ENCODE assay signal across 8 mouse cellular contexts in genomic region chr9:65562081-65562506, GRCm38 (mm10). TPM values are rescaled to one million over a fixed set of nuclear protein-coding genes. Genes with fewer than 3 reads are reported as not detected.
DNase-seq lines count a peak whose midpoint lies in the region; ATAC-seq and TF ChIP-seq lines count a peak whose summit lies in the region.

No protein-coding gene starts in this region.

- H3K27ac ChIP-seq in intestine, postnatal 0 days (ENCODE audit: low read depth, low read length) = peak overlapping the region; percentile 9; the same call in 1 of the 2 replicates
- H3K27ac ChIP-seq in midbrain, postnatal 0 days (ENCODE audit: low read depth, low read length) = 0 out of 2 replicates have a peak overlapping the region, but pooled peaks have one; percentile 12

- no peaks in the 10 kb centered on the region for H3K9me3 ChIP-seq in intestine, postnatal 0 days (ENCODE audit: control insufficient read depth)
- H3K9me3 ChIP-seq in midbrain, postnatal 0 days (ENCODE audit: low read length) = no peaks in the 10 kb centered on the region

- no peak overlapping the region for H3K4me2 ChIP-seq in intestine, postnatal 0 days (replicated peaks; ENCODE audit: low read depth)
- no peak overlapping the region for H3K4me2 ChIP-seq in midbrain, postnatal 0 days (ENCODE audit: low read depth, low read length, poor library complexity, severe bottlenecking)

- H3K9ac ChIP-seq in intestine, postnatal 0 days (ENCODE audit: low read depth, low read length) = 0 out of 2 replicates have a peak overlapping the region, but pooled peaks have one; percentile 11
- H3K9ac ChIP-seq in midbrain, postnatal 0 days (replicated peaks; ENCODE audit: low read length, poor library complexity, severe bottlenecking) = no peak overlapping the region

- H3K4me1 ChIP-seq in intestine, postnatal 0 days (replicated peaks; ENCODE audit: control insufficient read depth, insufficient read depth, low read length) = peaks cover 8% of the 10 kb centered on the region
- H3K4me1 ChIP-seq in midbrain, postnatal 0 days (ENCODE audit: insufficient read depth, low read length) = no peaks in the 10 kb centered on the region

- peak; percentile 61 to 77 for DNase-seq in adrenal gland, adult (ENCODE audit: inconsistent age in 2 of 2, low spot score in 1 of 2)
- DNase-seq in adrenal gland, postnatal 4 days (ENCODE audit: low spot score in 2 of 2) = no peak
- DNase-seq in cerebellum, postnatal 10 days = peak; percentile 68 to 77
- peak; percentile 61 to 63 for DNase-seq in gastrocnemius, postnatal 36 days
- peak; percentile 50 to 52 for DNase-seq in left cerebral cortex, postnatal 36 days (ENCODE audit: low spot score in 2 of 2)
- peak; percentile 43 for DNase-seq in midbrain, postnatal 0 days (ENCODE audit: low spot score)
- no peak for DNase-seq in T-cell, adult 2 months (ENCODE audit: low spot score)

- intact Hi-C loops in gastrocnemius, postnatal 36 days (cut with DNase I) = no loop called here
- intact Hi-C loops in left cerebral cortex, postnatal 36 days (cut with DNase I) = loop anchor here (2.0 kb wide), 1 partner anchor 15 kb away; no protein-coding TSS in a partner anchor

- H3K36me3 ChIP-seq in intestine, postnatal 0 days (ENCODE audit: control insufficient read depth, insufficient read depth) = peaks cover 19% of the 10 kb centered on the region; the same call in 1 of the 2 replicates
- H3K36me3 ChIP-seq in midbrain, postnatal 0 days (ENCODE audit: insufficient read depth, low read length) = no peaks in the 10 kb centered on the region

- 36% methylated on average over 4 of the region's 4 CpGs for WGBS in intestine, postnatal 0 days
- 33% methylated on average over 4 of the region's 4 CpGs for WGBS in midbrain, postnatal 0 days

- TF ChIP-seq CTCF in intestine, postnatal 0 days (IDR thresholded peaks at IDR 0.05; ENCODE audit: low read depth) = no peak
- TF ChIP-seq CTCF in midbrain, postnatal 0 days (IDR thresholded peaks at IDR 0.05) = no peak

- no peak for ATAC-seq in intestine, postnatal 0 days
- peak; percentile 85 for ATAC-seq in midbrain, postnatal 0 days (ENCODE audit: low FRiP score)

- H3K4me3 ChIP-seq in intestine, postnatal 0 days (ENCODE audit: low read depth, low read length) = no peak overlapping the region
- no peak overlapping the region for H3K4me3 ChIP-seq in midbrain, postnatal 0 days (ENCODE audit: low read depth, low read length)

- no peaks in the 10 kb centered on the region for H3K27me3 ChIP-seq in intestine, postnatal 0 days (replicated peaks; ENCODE audit: control insufficient read depth, insufficient read depth, low read length)
- no peaks in the 10 kb centered on the region for H3K27me3 ChIP-seq in midbrain, postnatal 0 days (ENCODE audit: insufficient read depth, low read length)

RNA-seq across cellular contexts. Expression of gene Plekho2, which starts 17.7 kb away (rescaled TPM):
- total RNA-seq in adrenal gland, postnatal 4 days (2021) = 10 to 100 TPM; 44.7 to 45.4 TPM
- 1 to 10 TPM; 5.2 to 5.9 TPM for total RNA-seq in gastrocnemius, postnatal 36 days (2021)
- polyA plus RNA-seq in intestine, postnatal 0 days (2015; fragmentation: Nextera tagmentation; extraction: Ambion mirVana) = 6.6 and 6.7 TPM in 2 replicates
- total RNA-seq in left cerebral cortex, postnatal 36 days (2021) = 10 to 100 TPM; 13.2 to 17.6 TPM
- total RNA-seq in midbrain, postnatal 0 days (2014; rRNA removed) = 7.5 and 9.0 TPM in 2 replicates
- 3.1 and 3.8 TPM in 2 replicates for polyA plus RNA-seq in midbrain, postnatal 0 days (2015; fragmentation: Nextera tagmentation; extraction: Ambion mirVana)

RNA-seq across cellular contexts. Expression of gene Pif1, which starts 24.9 kb away (rescaled TPM):
- total RNA-seq in adrenal gland, postnatal 4 days (2021) = 1 to 10 TPM; 4.8 to 4.9 TPM
- total RNA-seq in gastrocnemius, postnatal 36 days (2021) = under 1 TPM in 1 of 2 experiments, not detected in 1; 0.92 TPM
- 1.2 and 1.8 TPM in 2 replicates for polyA plus RNA-seq in intestine, postnatal 0 days (2015; fragmentation: Nextera tagmentation; extraction: Ambion mirVana)
- under 1 TPM; 0.39 to 0.50 TPM for total RNA-seq in left cerebral cortex, postnatal 36 days (2021)
- total RNA-seq in midbrain, postnatal 0 days (2014; rRNA removed) = 0.99 and 2.2 TPM in 2 replicates
- 0.33 and 0.77 TPM in 2 replicates for polyA plus RNA-seq in midbrain, postnatal 0 days (2015; fragmentation: Nextera tagmentation; extraction: Ambion mirVana)

RNA-seq across cellular contexts. Expression of gene Ankdd1a, which starts 42.1 kb away (rescaled TPM):
- total RNA-seq in adrenal gland, postnatal 4 days (2021) = 1 to 10 TPM; 1.1 to 1.3 TPM
- not detected for total RNA-seq in gastrocnemius, postnatal 36 days (2021)
- not detected in 2 replicates for polyA plus RNA-seq in intestine, postnatal 0 days (2015; fragmentation: Nextera tagmentation; extraction: Ambion mirVana)
- total RNA-seq in left cerebral cortex, postnatal 36 days (2021) = 1 to 10 TPM; 3.1 to 3.4 TPM
- 5.4 and 5.5 TPM in 2 replicates for total RNA-seq in midbrain, postnatal 0 days (2014; rRNA removed)
- polyA plus RNA-seq in midbrain, postnatal 0 days (2015; fragmentation: Nextera tagmentation; extraction: Ambion mirVana) = 1.4 TPM in 2 replicates

Comparison
In these comparisons a context has a peak if more than half of its experiments do, and no peak if none do; other contexts are left out.
1. DNase-seq: peak in adrenal gland, adult (2 of 2), cerebellum, postnatal 10 days (2 of 2), gastrocnemius, postnatal 36 days (2 of 2), left cerebral cortex, postnatal 36 days (2 of 2) and midbrain, postnatal 0 days (single experiment); none in adrenal gland, postnatal 4 days (0 of 2) and T-cell, adult 2 months (single experiment).